Mouse (Mus musculus) gastrocnemius, postnatal 25 days (tissue): Measurements from ENCODE around the gene Ugt2a1. TPM values are rescaled to one million over a fixed set of nuclear protein-coding genes. Genes with fewer than 3 reads are reported as not detected.

ENCODE experiments used
- total RNA-seq, 2 experiments: library from RNA; stranded (reverse); gene quantifications; 1 replicate in 1 of 2; 2 replicates in 1 of 2; pipeline ENCODE4 v1.2.3; 2021

Ugt2a1 gene
- total RNA-seq, 2 experiments from 2014 or later: not detected

Other genes with a start within 250 kb of the Ugt2a1 start
- not detected for gene Ugt2b37, start 236.1 kb downstream of the Ugt2a1 start, total RNA-seq
- not detected for gene Ugt2a3, start 153.7 kb downstream of the Ugt2a1 start, total RNA-seq
- gene Ugt2b38, start 66.7 kb downstream of the Ugt2a1 start, total RNA-seq: not detected
- gene Ugt2a2, start 8.6 kb downstream of the Ugt2a1 start, total RNA-seq: not detected
- gene Gm43638, start 4.1 kb downstream of the Ugt2a1 start, total RNA-seq: not detected
- not detected for gene Sult1b1, start 47.3 kb upstream of the Ugt2a1 start, total RNA-seq
- gene Sult1d1, start 78.2 kb upstream of the Ugt2a1 start, total RNA-seq: not detected
- not detected for gene Sult1e1, start 100.7 kb upstream of the Ugt2a1 start, total RNA-seq
- gene Csn1s1, start 175.3 kb upstream of the Ugt2a1 start, total RNA-seq: not detected
- not detected for gene Csn2, start 208.8 kb upstream of the Ugt2a1 start, total RNA-seq